Mouse (Mus musculus) urinary bladder, postnatal 10 days (tissue): ENCODE data around the gene Sv2b.

Experiments used
- DNase-seq: peaks from one replicate; pipeline ENCODE4 v3.0.0; 2022; ENCODE audit warnings: low spot score

Sv2b gene

DNA sequence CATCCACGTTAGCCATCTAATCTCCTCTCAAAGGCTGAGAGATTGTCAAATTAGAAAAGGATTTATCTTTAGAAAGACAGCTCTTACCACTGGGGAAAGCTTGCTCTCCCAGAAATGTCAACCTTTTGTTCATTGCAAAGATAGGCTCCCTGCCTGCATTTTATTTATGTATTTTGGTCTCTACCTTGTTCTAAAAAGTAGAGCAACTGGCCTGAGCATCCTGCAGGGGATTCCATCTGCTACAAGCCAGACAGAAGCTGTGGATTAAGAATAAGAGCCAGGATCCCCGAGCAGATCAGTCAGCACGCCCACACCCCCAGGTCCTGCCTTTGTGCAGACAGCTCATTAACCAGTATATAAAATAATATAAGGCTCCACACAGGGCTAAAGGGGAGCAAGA lies 16.8 kb downstream of the Sv2b start:
- DNase-seq = no peak

DNA sequence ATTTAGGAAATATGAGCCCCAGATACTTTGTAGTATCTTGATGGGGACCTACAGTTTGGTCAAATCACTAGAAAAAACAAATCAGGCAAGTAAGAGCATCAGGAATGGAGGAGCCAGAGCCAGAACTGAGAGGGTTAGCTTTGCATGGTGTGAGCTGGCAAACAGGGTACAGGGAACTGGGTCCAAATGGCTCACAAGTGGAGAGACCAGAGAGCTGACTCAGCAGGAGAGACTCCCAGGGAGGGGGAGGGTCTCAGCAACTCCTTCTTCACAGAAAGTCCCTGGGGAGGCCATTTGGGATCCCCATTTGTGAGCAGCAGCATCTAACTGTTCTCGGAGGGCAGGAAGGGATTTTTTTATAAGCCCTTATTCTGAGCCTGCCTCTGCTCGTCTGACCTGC lies 18.5 kb downstream of the Sv2b start:
- DNase-seq = no peak

DNA sequence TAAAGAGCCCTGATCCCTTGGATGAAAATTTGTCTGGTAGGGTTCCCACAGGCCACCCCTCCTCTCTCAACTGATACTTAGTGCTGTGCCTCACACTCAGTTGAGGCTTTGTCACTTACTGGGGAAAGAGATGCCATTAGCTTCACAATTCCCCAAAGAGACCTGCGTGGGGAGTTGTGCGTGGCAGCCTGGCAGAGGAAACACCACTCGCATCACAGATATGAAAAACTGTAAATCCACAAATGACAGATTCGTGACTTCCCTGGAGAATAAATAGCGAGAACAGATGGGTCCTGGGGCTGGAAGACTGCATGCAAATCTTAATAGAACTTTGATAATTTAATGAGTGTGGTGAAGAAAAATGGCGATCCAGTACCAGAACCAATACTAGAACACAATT lies 21.8 kb downstream of the Sv2b start:
- DNase-seq = no peak

DNA sequence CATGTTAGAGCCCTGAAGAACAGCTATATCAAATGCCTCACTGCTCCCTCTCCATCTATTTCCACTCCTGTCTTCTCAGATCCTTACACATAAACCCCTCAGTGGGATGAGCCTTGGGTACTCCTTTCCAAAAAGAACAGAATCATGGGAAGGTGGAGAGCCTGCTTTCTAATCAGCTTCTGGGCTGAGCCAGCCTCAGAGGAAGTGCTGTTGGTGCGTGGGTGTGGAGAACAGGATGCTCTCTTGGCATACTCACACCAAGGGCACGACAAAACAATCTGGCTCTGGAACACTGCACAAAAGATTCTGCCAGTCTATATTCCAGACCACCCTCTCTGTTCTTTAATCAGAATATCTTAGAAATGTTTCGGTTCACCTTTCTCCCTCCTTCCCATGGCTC lies 26.1 kb downstream of the Sv2b start:
- DNase-seq = no peak

DNA sequence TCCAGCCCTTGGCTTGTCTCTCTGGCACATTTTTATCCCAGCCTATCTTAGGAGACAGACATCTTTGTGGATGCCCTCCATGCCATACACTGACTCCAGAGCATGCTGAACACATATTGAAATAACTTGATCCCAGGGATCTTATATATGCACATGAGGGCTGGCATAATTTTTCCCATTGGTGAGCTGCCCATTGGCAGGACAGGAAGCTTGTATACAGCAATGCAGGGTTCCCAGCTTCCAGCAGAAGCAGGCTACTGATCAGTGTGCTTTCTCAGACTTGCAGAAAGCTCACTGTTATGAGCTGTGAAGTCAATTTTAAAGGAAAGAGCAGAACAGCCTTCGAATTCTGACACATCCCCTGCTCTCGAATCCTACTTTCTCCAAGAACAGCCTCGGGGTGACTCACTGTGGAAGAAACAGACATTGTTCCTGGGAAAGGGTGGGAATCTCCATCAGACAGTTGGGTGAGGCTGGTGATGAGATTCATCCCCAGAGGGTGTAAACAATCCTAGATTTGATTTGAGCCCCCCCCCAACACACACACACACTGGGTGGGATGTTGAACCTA lies 26.9 kb downstream of the Sv2b start:
- no peak for DNase-seq

DNA sequence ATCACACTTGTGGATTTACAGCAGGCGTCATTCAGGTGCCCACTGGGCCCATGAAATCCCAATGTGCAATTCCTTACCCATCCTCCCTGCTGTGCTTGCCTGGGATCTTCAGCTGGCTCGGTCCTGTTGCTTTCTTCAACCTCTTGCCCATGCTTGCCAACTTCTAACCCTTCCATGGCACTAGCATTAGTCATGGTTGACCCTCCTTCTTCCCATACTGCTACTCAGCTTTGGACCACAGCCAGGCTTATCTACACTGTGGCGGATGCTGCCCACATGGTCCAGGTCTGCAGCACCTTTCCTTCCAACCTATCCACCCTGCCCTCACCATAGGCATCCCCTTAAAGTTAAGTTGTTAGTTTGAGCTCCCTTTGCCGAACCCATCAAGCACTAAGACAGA lies 28.0 kb downstream of the Sv2b start:
- DNase-seq = no peak

DNA sequence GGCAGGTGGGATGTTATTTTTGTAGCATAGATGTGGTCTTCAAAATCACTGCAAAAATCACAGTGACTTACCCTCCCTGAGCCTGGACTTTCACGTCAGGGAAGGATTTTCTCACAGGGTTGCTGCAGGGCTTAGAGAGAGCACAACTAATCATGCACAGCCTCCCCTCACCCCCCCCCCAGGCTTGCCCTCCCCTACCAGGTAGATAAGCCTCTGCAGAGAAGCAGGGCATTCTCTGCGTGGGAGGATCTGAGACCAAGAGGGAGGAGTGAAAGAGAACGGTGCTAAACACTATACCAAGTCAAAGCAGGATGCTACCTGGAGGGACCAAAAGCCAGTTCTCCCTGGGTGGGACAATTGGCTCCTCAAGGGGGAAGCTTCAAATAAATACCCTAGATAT lies 31.2 kb downstream of the Sv2b start:
- no peak for DNase-seq

DNA sequence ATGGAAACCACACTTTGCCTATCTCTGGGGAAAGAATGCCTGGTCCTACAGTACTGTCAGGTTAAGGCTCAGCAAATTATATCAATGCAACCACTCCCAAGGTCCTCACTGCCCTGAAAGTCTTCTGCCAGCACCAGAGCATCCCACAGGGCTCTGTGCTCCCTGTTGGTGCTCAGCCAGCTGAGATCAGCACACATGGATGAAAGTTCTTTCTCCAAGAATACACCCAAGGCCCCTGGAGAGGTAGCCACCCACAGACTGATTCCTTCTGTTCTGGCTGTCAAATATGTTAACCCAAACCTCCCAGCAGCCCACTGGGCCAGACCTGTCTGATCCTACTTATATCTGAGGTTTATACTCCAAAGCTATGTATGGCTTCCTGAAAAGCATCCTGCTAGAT lies 32.3 kb downstream of the Sv2b start:
- DNase-seq = no peak

DNA sequence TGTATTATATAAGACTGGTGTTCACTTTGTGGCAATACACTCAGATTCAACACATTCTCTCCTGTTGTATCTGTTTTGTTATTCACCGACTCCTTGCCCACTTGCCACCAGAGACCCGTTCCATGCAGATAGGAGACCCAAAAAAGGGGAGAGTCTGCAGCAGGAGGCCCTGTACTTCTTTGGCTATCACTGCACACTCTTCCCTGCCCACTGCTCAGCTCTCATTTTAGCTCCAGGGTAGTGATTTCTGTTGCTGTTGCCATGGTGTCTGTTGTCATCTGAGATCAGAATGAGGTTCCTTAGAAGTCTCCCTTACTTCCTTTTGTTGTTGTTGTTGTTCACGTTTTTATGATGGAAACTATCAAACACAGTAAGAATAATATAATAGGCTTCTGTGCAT lies 34.5 kb downstream of the Sv2b start:
- DNase-seq = no peak

DNA sequence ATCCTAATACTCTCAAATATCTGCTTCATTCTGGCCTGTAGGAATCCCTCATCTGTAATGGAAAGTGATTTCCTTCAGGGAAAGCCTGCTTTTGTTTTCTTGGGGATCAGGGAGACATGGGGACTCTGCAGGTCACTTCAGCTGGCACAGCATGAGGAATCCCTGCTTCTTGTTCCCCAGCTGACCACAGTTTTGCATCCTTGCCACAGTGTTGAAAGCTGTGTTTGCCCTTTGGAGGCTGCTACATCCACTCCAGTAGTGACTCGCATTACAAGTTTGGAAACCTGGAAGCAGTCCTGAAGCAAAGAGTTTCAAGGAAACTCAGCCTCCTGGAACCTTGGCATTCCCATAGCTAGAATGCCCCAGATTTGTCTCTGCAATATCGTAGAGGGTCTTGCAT lies 35.4 kb downstream of the Sv2b start:
- no peak for DNase-seq

DNA sequence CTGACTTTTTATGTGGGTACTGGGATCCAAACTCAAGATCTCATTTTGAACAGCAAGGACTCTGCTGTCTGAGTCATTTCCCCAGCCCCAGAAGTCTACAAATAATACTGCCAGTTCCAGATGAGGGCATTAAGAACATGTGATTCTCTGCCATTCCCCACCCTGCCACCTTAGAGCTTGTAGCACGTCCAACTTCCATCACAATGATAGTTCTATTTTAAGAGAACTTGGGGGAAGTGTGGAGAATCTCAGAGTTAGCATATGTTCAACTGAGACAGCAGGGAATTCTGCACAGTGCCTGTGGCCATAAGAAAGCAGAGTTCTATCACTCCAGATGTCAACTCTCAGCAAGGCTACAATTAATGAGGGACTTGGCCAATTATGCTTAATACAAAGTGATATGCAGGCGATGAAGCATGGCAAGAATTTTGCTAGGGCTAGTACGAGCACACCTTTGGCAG lies 37.1 kb downstream of the Sv2b start:
- no peak for DNase-seq

DNA sequence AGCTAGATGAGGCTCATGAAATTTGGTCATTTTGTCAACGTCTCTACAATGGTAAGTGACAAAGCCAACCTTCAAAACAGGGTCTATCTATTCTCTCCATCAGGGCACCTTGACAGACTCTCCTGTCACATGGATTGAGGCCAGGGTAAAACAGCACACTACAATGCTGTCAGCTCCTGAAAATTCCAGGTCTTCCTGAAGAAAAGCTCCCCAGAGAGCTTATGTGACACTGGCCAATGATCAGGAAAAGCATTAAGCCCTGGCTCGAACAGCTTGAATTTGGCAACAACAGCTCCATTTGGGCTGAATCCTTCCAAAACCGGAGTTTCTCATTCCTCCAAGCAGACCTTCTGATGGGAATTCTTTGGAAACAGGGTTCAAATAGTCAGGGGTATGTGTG lies 37.8 kb downstream of the Sv2b start:
- DNase-seq = no peak

DNA sequence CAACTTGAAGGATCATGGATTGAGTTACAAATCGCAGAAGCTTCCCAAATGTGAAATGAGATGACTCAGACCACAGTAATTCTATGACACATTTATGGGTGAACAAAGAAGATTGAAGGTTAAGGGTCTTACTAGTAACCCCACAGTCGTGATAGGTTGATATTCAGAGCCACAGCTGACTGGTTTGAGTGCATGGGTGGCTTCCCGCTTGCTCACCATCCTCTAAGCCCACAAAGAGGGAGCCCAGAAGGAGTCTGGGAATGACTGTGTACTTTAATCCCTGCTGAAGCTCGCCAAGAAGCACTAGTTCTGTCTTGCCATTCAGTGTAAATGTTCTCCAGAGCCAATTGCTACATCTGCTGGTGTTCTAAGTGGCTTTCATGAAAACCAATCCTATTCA lies 41.8 kb downstream of the Sv2b start:
- DNase-seq = no peak

DNA sequence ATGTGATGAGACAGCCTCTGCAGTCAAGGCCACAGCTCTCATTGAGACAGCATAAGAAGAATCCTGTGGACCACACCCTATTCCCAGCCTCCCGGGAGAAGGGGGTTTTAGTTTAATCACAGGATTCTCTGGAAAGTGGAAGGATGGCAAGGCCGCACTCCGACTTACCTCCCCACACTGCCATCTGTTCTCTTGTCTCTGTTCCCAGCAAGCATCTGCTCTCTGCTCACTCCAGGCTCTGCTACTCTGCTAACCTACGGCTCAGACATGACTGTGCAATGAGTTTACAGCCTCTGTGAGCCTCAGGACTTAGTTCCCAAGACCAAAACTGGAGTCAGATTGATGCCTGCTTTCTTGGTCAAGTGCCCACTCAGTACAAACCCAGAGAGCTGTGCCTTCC lies 43.8 kb downstream of the Sv2b start:
- no peak for DNase-seq

DNA sequence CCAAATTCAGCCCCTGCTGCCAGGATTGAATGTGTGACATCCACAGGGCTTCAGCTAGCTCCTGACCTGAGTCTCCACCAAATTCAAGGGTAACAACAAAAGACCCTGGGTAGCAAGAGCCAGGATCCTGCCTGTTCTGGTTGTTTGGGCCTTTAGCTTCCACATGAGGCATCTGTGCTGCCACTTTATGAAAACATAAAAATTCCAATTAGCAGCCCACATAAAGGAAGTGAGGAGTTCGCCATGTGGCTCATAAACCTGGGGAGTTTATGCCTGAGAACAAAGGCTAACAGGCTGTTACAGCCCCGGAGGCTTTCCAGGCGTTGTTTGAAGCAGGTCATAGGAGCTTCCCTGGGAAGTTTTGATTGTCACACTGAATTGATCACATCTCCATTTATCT lies 49.1 kb downstream of the Sv2b start:
- DNase-seq = no peak

DNA sequence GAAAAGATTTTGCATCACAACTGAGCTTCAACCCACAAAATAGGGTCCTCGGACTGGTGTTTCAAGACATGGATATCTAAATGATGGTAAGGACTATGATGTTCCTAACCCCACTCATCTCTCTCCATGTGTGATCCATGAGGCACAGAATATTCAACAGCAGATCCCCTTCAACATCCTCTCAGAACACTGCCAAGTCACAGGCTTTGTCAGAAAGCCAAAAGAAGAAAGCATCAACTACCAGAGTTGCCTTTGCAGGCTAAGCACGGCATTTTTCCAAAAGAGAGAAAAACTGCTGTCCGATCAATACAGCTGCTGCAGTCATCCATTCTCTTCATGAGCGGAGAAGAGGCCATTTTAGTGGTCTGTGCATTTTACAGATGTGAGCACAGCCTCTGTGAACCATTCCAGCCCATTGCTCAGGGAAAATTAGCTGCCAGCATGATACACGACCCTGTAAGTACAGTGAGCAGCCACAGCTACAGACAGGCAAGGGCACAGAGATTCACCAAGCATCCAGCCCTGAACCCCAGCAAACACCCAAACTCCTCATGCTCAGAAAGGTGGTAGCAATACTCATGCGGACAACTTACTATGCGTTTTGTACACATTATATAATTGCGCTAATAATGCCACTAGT lies 55.3 kb downstream of the Sv2b start:
- DNase-seq = no peak

DNA sequence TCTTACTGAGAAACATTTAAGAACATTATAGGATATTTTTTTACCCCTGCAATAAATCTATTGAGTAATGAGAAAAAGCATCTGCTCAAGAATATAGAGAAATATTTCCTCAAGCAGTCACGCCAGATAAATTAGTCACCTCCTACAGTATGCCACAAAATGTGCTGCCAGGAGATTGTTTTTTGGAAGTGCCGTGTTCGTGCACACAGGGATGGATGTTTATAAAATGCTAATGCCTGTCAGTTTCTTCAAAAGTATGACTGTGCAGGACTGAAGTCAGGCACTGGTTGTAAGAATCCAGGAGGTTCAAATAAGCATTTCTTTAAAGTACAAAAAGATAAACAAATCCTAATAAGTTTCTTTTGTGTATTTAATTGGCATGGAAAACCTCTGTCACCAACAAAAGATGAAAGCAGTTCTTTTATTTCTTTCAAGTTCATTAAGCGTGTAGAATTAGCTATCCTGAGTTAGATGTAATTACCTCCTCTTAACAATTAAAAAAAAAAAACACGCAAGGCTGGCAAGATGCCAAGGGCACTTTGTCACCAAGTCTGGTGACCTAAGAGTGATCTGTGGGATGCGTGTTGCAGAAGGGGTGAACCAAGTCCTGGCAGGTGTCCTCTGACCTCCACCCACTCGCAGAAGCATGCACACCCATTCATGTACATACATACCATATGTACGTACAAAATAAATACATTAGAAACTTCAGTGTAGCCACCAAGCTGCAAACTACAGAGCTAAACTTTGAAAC lies 68.1 kb downstream of the Sv2b start:
- DNase-seq = no peak

DNA sequence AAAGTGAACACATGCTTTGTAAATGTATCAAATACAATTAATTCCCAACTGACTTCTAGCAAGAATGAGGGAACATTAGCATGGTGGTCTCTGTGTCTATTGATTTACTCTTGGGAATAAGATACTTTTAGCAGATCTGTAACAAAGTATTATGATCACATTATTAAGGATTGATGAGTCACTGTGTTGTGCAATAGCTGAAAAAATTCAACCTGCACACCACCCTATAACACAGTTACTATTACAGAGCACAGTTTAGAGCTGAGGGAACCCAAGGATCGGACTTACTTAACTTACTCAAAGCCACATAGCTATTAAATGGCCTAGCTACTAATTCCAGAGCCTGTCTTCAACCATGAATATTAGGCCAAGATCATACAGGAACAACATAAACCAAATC lies 72.7 kb downstream of the Sv2b start:
- no peak for DNase-seq

DNA sequence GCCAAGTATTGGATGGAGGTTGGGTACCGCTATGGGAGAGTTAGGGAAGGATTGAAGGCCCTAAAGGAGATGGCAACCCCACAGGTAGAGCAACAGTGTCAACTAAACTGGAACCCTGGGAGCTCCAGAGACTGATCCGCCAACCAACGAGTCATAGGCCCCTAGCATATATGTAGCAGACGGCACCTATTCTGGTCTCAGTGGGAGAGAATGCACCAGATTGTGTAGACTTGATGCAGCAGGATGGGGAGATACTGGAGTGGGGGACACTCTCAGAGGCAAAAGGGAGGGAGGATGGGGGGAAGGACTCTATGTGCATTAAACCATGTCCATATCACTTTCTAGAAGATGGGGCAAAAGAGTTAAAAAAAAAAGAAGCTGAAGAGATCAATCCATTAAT lies 84.9 kb downstream of the Sv2b start:
- no peak for DNase-seq

DNA sequence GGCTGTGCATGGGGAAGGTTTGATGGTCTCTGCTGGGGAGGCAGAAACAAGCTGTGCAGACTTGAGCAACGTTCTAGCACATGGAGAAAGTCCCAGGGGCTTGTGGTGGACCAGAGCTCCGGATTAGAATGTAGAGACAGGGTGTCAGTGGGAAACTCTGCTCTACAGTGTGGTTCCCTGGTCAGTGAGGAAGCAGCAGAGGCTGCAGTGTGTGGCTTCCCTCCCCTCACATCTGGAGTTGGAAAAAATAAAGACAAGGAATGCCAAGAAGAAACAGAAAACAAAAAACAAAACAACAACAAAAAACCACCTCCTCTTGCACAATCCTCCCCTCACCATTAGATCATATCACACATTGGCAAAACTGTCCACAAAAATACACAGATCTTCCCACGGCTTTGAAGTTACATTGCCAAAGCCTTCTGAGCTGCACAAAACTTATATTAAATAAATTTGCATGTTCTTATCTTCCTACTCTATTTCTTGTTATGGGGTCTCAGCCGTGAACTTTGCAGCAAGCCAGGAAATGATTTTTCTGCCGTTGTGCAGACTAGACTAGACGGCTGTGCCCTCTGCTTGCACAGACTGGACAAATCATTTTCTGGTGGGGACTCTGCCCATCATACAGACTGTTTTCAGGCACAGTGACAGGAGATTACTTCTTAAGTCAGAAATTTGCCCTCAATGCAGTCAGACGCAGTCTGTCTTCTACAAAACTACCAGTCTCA lies 86.2 kb downstream of the Sv2b start:
- no peak for DNase-seq

DNA sequence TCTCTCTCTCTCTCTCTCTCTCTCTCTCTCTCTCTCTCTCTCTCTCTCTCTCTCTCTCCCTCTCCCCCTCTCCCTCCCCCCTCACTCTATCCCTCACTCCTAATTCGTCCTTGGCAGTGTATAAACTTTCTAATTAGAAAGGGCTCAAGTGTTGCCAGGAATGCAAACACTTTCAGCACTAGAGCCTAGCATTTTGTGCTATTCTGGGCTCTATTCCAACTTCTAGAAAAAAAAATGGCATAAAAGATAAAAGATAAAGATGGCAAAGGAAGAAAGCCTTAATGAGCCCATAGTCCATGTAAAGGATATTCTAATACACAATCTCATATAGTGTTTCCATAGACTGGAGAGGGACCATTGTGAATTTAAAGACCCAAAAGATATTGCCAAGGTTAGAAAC lies 88.3 kb downstream of the Sv2b start:
- DNase-seq = no peak

DNA sequence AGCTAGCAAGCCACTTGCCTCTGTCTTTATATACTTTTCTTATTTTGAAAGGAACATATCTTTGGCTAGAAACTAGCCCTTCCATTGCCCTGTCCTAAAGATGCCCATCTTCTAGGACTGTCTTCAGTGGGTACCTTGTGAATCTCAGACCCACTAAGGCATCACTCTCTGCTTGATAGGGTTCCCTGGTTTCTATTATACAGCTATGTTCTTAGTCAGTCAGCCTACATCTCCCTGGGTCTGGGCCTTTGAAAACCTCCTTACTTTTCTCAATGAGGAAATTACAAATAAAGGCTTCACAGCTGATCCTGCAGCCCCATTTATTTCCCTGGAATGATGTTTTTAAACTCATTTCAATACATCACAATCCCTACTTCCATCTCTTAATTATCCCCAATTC lies 88.8 kb downstream of the Sv2b start:
- DNase-seq = no peak

DNA sequence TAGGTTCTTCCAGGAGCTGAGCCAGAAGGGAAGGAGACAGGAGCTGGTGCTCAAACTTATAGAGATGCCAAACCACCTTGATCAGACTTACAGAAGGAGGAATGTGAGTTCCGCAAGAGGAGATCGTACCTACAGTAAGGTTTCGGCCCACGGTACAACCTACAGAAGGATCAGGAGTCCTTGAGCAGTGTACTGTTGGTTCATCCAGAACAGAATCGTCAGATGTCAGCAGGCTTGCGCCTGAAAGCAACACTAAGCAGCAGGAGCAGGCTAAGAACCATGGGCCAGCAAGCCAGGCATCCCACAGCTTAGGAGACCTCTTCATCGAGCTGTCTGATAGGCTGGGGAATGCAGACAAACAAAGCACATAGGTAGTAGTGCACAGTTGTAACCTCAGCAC lies 92.9 kb downstream of the Sv2b start:
- DNase-seq = no peak
